Mouse (Mus musculus): ENCODE data around the gene Nfe2l1.

- TF ChIP-seq CTCF (IDR thresholded peaks at IDR 0.05) (no peak), EP300 (IDR thresholded peaks at IDR 0.05) (no peak)
Observed at GRCm38 (mm10) chr11:96816979-96817378, 12.8 kb downstream of the Nfe2l1 start.
